Mouse (Mus musculus) lung, postnatal 0 days (tissue): Measurements from ENCODE around the gene Nexn. TPM values are rescaled to one million over a fixed set of nuclear protein-coding genes. Genes with fewer than 3 reads are reported as not detected.
"Not testable (repeated sequence)": the region's sequence is repeated elsewhere in the genome, so short reads cannot be mapped to it uniquely, and the experiment has no call there.

Experiments
- ATAC-seq: fragments of 200-750 bp; cut with Nextera tagmentation; 2 replicates; pipeline ENCODE4 v1.8.0; 2017; ENCODE audit warnings: moderate library complexity
- DNase-seq: peaks from one replicate; pipeline ENCODE4 v3.0.0-alpha.2; 2016; ENCODE audit warnings: low spot score
- H3K27ac ChIP-seq: fragments of 300-500 bp; sonication (generic); 2 replicates; pipeline ENCODE4 v1.5.1; 2014; ENCODE audit warnings: antibody characterized with exemption, mild to moderate bottlenecking, low read length, mixed read lengths
- H3K27me3 ChIP-seq: fragments of 300-500 bp; sonication (generic); replicated peaks from 2 replicates; pipeline ENCODE4 v1.6.1; 2014; ENCODE audit warnings: low read length, mixed read lengths; ENCODE audit not compliant: insufficient read depth
- H3K36me3 ChIP-seq: fragments of 300-500 bp; sonication (generic); 2 replicates; pipeline ENCODE4 v1.6.1; 2014; ENCODE audit warnings: low read length, mixed read lengths; ENCODE audit not compliant: insufficient read depth
- H3K4me1 ChIP-seq: fragments of 300-500 bp; sonication (generic); 2 replicates; pipeline ENCODE4 v1.6.1; 2014; ENCODE audit warnings: antibody characterized with exemption, low read depth, low read length, mixed read lengths; ENCODE audit not compliant: insufficient read depth
- H3K4me2 ChIP-seq: fragments of 300-500 bp; sonication (generic); replicated peaks from 2 replicates; pipeline ENCODE4 v1.6.1; 2014; ENCODE audit warnings: low read depth, mild to moderate bottlenecking, low read length, moderate library complexity, mixed read lengths
- H3K4me3 ChIP-seq: fragments of 300-500 bp; sonication (generic); 2 replicates; pipeline ENCODE4 v1.5.1; 2014; ENCODE audit warnings: low read depth, low read length
- H3K9ac ChIP-seq: fragments of 300-500 bp; sonication (generic); replicated peaks from 2 replicates; pipeline ENCODE4 v1.6.1; 2014; ENCODE audit warnings: low read depth, mild to moderate bottlenecking
- H3K9me3 ChIP-seq: fragments of 300-500 bp; sonication (generic); 2 replicates; pipeline ENCODE4 v1.6.1; 2016; ENCODE audit warnings: low read length, mixed read lengths
- CTCF ChIP-seq: IDR thresholded peaks from 2 replicates; pipeline ENCODE4 v1.5.1; 2016; ENCODE audit warnings: antibody characterized with exemption, mild to moderate bottlenecking
- EP300 ChIP-seq: IDR thresholded peaks from 2 replicates; pipeline ENCODE4 v1.6.1; 2016; ENCODE audit warnings: antibody characterized with exemption, mild to moderate bottlenecking, control low read depth
- WGBS: fragments of 180-500 bp; shearing (Covaris S2); extraction: QIAGEN DNeasy Blood & Tissue Kit; methylation state at CpG from one replicate; pipeline ENCODE4 v1.1.7; 2014; 5-methylcytosine and 5-hydroxymethylcytosine counted together
- polyA plus RNA-seq: library from polyadenylated mRNA; unstranded; fragments of >200 nt; fragmentation: Nextera tagmentation; extraction: Ambion mirVana; gene quantifications from 2 replicates; pipeline ENCODE4 v1.2.1, GENCODE M21; 2015

Gene Nexn
- polyA plus RNA-seq, 1 experiment from 2014 or later = 39.9 TPM

DNA sequence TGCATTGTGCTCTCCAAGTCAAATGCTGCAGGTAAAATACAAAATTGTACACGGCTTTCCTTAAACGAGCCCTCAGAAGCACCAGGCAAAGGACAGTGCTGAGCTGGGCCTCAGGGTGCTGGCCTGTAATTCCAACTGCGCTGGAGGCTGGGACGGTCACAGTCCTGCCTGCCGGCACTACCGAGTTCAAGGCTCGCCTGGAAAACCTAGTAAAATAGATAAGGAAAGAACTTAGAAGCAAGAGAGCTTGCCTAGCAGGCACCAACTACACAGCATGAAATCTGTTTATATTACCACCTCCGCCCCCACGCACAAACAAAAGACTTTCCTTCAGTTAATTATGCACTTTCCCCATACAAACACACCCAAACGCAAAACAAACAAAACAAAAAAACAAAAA, 1.8 kb downstream of the Nexn start:
- no peak for TF ChIP-seq EP300
- no peak for TF ChIP-seq CTCF
- ATAC-seq (no peak), DNase-seq (no peak)
- WGBS = 37% methylated on average over 10 of the region's 10 CpGs
- peak overlapping the region; percentile 49 for H3K4me3 ChIP-seq
- H3K4me1 ChIP-seq = no peaks in the 10 kb centered on the region; the same call in 1 of the 2 replicates
- no peaks in the 10 kb centered on the region for H3K36me3 ChIP-seq
- H3K4me2 ChIP-seq = peak overlapping the region; percentile 83
- H3K27ac ChIP-seq = peak overlapping the region; percentile 83; the same call in 1 of the 2 replicates
- H3K9ac ChIP-seq = peak overlapping the region; percentile 29; the same call in 1 of the 2 replicates
- H3K9me3 ChIP-seq = no peaks in the 10 kb centered on the region
- H3K27me3 ChIP-seq = no peaks in the 10 kb centered on the region

DNA sequence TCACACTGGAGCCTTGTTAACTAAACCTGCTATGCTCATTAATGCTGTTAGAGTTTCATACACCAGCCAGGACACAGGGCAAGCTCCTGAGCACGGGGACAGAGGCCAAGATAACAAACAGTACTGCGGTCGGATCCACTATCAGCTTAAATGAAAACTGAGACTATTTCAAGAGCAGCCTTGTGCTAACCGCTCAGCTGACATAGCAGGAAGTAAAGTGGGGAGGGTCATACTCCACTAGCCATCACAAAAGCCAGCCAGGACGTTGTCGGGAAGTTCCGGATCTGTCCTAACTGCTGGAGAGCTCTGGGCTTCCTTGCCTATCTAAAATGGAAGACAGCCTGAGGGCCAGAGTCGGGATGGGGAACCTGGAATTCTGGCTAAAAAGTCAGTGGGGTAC, 4.2 kb downstream of the Nexn start:
- no peaks in the 10 kb centered on the region for H3K36me3 ChIP-seq
- TF ChIP-seq EP300 (no peak), CTCF (no peak)
- 8% methylated on average over 8 of the region's 8 CpGs for WGBS
- no peaks in the 10 kb centered on the region; the same call in 1 of the 2 replicates for H3K4me1 ChIP-seq
- ATAC-seq = peak; percentile 11; the same call in 1 of the 2 replicates
- H3K9ac ChIP-seq = no peak overlapping the region
- peak; percentile 46 for DNase-seq
- H3K9me3 ChIP-seq = no peaks in the 10 kb centered on the region
- no peaks in the 10 kb centered on the region for H3K27me3 ChIP-seq
- peak overlapping the region; percentile 32; the same call in 1 of the 2 replicates for H3K4me2 ChIP-seq
- H3K4me3 ChIP-seq = no peak overlapping the region
- peak overlapping the region; percentile 45 for H3K27ac ChIP-seq

DNA sequence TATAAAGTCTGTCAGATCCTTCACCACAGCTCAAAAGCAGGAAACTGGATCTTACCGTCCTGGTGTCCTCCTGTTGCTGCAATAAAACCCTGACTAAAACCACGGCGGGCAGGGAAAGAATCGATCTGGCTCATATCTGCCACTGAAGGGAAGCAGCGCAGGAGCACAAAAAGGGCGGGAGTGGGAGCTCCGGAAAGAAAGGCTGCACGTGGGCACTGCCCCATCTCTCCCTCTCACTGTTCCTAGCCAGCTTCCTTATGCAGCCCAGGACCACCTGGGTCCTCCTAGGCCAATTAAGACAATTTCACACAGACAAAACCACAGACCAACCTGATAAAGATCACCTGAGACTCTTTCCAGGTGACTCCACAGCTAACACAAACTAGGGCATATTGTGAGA, 4.7 kb downstream of the Nexn start:
- Histone ChIP-seq H3K36me3 (no peaks in the 10 kb centered on the region), H3K4me1 (no peaks in the 10 kb centered on the region; the same call in 1 of the 2 replicates), H3K4me3 (no peak overlapping the region), H3K4me2 (no peak overlapping the region), H3K27ac (no peak overlapping the region), H3K9me3 (no peaks in the 10 kb centered on the region), H3K9ac (no peak overlapping the region), H3K27me3 (no peaks in the 10 kb centered on the region)
- TF ChIP-seq CTCF (no peak), EP300 (no peak)
- DNase-seq (no peak), ATAC-seq (no peak)
- 35% methylated on average over 8 of the region's 8 CpGs for WGBS

DNA sequence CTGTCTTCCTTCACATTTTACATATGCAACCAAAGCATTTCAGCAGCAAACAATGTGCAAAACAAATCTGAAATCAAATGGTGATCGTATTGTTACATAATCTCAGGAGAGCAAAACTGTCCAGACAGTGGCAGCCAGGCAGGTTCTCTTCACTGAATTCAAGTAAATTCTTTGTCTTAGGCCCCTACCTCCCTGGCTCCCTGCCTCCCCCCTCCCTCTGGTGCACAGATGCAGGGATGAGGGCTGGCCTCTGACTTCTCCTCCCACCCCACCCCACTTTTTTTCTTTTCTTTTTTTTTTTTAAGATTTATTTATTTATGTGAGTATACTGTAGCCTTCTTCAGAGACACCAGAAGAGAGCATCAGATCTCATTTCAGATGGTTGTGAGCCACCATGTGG, 5.8 kb downstream of the Nexn start:
- no peak overlapping the region for H3K4me2 ChIP-seq
- WGBS = 81% methylated on average over 1 of the region's 1 CpGs
- DNase-seq = no peak
- no peak overlapping the region for H3K27ac ChIP-seq
- ATAC-seq = no peak
- no peaks in the 10 kb centered on the region for H3K36me3 ChIP-seq
- no peaks in the 10 kb centered on the region for H3K27me3 ChIP-seq
- H3K4me3 ChIP-seq = no peak overlapping the region
- H3K4me1 ChIP-seq = no peaks in the 10 kb centered on the region; the same call in 1 of the 2 replicates
- H3K9ac ChIP-seq = no peak overlapping the region
- no peaks in the 10 kb centered on the region for H3K9me3 ChIP-seq
- no peak for TF ChIP-seq EP300
- TF ChIP-seq CTCF = no peak

DNA sequence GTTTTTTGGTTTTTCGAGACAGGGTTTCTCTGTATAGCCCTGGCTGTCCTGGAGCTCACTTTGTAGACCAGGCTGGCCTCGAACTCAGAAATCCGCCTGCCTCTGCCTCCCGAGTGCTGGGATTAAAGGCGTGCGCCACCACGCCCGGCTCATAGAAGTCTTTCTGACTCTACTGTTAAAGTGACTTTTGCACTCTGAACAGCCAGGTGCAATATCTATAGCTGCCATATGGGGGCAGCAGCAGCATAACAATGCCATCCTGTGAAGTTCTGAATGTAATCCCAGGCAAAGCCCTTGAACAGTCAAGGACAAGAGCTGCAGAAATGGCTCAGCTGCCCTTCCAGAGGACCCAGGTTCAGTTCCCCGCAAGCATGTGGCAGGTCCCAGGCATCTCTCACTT, 6.7 kb downstream of the Nexn start:
- not testable (repeated sequence) for H3K4me2 ChIP-seq, H3K27ac ChIP-seq, H3K4me3 ChIP-seq, H3K9ac ChIP-seq, H3K36me3 ChIP-seq, H3K4me1 ChIP-seq, H3K27me3 ChIP-seq, H3K9me3 ChIP-seq
- peak; percentile 93 for TF ChIP-seq CTCF
- WGBS = 34% methylated on average over 6 of the region's 9 CpGs
- DNase-seq = peak; percentile 90
- peak; percentile 69 for ATAC-seq

DNA sequence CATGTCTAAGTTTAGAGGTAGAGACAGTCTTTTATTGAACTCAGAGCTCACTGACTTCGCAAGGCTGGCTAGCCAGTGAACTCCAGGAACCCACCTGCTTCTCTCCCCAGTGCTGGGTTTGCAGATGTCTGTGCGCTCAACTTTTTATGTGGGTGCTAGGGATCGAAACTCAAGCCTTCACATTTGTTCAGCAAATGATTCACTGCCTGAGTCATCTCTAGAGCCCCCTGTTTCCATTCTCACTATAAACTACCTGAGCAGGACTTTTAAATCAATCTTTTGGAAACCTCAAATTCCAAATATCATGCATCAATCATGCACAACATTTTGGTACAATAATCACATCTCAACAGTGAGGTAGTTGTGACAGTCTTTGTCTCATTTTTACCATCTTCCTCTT, 8.6 kb downstream of the Nexn start:
- DNase-seq = no peak
- no peak overlapping the region for H3K4me3 ChIP-seq
- no peak overlapping the region for H3K4me2 ChIP-seq
- H3K27me3 ChIP-seq = no peaks in the 10 kb centered on the region
- ATAC-seq = no peak
- WGBS = 86% methylated on average over 3 of the region's 3 CpGs
- no peaks in the 10 kb centered on the region for H3K36me3 ChIP-seq
- no peak overlapping the region for H3K27ac ChIP-seq
- H3K9ac ChIP-seq = no peak overlapping the region
- H3K9me3 ChIP-seq = no peaks in the 10 kb centered on the region
- no peaks in the 10 kb centered on the region; the same call in 1 of the 2 replicates for H3K4me1 ChIP-seq
- TF ChIP-seq CTCF (no peak), EP300 (no peak)

DNA sequence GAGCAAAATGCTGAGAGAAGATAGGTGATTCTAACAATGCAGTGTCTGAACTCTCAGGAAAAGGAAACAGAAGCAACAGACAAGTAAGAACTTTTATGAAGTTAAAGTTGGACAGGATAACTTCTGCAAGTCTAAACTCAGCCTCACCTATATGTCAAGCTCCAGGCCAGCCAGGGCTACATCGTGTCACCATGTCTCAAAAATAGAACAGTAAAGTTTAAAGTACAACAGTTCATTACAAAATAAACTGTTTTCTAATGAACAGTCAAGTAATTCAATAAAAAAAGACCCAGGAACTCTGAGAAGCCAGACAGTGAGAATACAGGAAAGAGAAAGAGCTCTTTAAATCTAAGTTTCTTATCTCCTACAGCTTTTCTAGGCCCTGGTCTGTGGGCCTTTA, 15.7 kb downstream of the Nexn start:
- DNase-seq (no peak), ATAC-seq (no peak)
- Histone ChIP-seq H3K36me3 (no peaks in the 10 kb centered on the region), H3K27me3 (no peaks in the 10 kb centered on the region), H3K27ac (no peak overlapping the region), H3K9me3 (no peaks in the 10 kb centered on the region), H3K4me1 (no peaks in the 10 kb centered on the region), H3K4me2 (no peak overlapping the region), H3K9ac (no peak overlapping the region), H3K4me3 (no peak overlapping the region)
- no peak for TF ChIP-seq EP300
- no peak for TF ChIP-seq CTCF
- 67% methylated on average over 1 of the region's 1 CpGs for WGBS
